Mouse (Mus musculus): ENCODE measurements around the gene Abi2.

Abi2 gene

GRCm38 (mm10) chr1:60490510-60490909 lies 81.1 kb downstream of the Abi2 start:
- DNase-seq = no peak

- no peak for DNase-seq
Measured at GRCm38 (mm10) chr1:60492404-60492803, 83.0 kb downstream of the Abi2 start.

GRCm38 (mm10) chr1:60493421-60493820 lies 84.0 kb downstream of the Abi2 start:
- DNase-seq = no peak

- no peak for DNase-seq
Measured at GRCm38 (mm10) chr1:60503456-60503855, 94.0 kb downstream of the Abi2 start.

GRCm38 (mm10) chr1:60510584-60510983 lies 101.2 kb downstream of the Abi2 start:
- DNase-seq = no peak

GRCm38 (mm10) chr1:60530107-60530506 lies 120.7 kb downstream of the Abi2 start:
- DNase-seq = no peak

- DNase-seq = no peak
Measured at GRCm38 (mm10) chr1:60530636-60531035, 121.2 kb downstream of the Abi2 start.
